Mouse (Mus musculus): ENCODE results near the gene Mrpl54. TPM values are rescaled to one million over a fixed set of nuclear protein-coding genes. Genes with fewer than 3 reads are reported as not detected.

The Mrpl54 gene
- 10 to 100 TPM; 41.9 to 50.6 TPM for total RNA-seq (2021)

DNA sequence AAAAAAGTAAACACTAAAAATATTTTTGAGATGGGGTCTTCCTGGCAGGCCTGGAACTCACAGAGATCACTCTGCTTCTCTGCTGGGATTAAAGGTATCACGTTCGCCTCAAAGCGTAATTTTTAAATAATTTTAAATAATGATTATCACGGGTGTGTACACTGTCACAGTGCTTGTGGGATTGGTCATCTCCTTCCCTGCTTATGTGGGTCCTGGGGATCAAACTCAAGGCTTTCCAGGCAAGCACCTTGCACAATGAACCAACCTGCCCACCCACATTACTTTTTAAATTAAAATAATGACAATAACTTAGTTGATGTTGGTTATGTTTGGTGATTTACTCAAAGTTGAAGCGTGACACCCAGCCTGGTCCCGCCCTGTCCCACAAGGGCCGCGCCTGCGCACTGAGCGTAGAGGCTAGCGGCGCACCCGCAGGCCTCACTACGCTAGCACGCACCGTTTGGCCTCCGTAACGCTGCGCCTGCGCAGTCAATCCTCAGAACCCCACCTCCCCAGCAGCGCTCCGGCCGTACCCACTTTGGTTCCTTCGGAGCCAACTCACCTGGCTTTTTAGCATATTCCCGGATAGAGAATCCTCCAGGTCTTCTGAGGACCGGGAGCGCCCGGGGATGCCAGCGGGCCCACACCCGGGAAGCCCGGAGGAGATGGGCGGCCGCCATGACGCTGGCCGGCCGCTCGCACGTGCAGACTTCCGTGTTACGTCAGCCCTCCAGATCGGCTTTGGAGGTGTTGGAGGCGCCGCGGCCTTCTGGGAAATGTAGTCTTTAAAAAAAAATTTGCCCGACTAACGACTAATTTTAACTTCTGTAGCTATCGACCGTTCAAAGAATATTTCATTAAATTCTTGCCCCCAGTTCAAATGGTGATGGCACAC is at the start of gene Mrpl54, which contains the start of gene Apba3:
Gene Mrpl54 (minus strand): TSS at position 724 of the 895 bp plus-strand sequence.
Gene Apba3 (plus strand): TSS at position 750 of the 895 bp plus-strand sequence.
- intact Hi-C loops (cut with DNase I): no loop called here
- peak; percentile 97 for DNase-seq

- intact Hi-C loops (cut with DNase I): no loop called here
- DNase-seq: no peak
These were observed 48.9 kb upstream of the Mrpl54 start for GRCm38 (mm10) chr10:81315587-81315986.

GRCm38 (mm10) chr10:81314201-81314600 is 47.5 kb upstream of the Mrpl54 start:
- no peak for DNase-seq
- intact Hi-C loops (cut with DNase I): no loop called here

DNA sequence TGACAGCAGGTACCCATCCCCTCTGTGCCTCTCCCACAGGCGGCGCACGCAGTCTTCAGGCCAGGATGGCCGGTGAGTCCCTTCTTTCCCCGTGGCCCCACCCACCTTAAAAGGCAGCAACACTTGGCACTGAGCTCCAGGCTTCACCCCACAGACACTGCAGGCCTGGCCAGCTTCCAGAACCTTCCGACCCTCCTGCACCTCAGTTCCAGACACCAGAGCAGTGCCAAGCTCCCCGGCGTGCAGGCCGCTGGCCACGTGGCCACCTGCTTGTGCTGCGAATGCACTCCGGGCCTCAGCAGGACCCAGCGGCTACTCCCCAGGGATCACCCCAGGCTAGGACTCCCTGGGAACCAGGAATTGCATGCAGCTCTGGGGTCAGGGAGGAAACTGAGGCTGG is 46.8 kb upstream of the Mrpl54 start:
- no peak for DNase-seq
- intact Hi-C loops (cut with DNase I): no loop called here

DNA sequence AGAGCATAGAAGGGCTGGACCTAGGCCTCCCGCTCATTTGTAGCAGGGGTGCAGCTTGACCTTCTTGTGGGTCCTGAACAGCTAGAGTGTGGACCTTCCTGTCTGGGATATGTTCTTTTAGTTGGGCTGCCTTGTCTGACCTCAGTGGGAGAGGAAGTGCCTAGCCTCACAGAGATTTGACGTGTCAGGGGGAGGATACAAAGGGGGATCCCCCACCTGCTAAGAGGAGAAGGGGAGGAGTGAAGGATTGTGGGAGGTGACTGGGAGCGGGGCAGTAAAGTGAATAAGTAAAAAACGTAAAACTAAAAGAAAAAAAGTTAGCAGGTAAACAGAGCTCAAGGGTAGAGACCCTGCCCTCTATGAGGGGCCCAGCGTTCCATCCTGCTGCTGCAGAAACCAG is 42.8 kb upstream of the Mrpl54 start:
- intact Hi-C loops (cut with DNase I): no loop called here
- no peak for DNase-seq

DNA sequence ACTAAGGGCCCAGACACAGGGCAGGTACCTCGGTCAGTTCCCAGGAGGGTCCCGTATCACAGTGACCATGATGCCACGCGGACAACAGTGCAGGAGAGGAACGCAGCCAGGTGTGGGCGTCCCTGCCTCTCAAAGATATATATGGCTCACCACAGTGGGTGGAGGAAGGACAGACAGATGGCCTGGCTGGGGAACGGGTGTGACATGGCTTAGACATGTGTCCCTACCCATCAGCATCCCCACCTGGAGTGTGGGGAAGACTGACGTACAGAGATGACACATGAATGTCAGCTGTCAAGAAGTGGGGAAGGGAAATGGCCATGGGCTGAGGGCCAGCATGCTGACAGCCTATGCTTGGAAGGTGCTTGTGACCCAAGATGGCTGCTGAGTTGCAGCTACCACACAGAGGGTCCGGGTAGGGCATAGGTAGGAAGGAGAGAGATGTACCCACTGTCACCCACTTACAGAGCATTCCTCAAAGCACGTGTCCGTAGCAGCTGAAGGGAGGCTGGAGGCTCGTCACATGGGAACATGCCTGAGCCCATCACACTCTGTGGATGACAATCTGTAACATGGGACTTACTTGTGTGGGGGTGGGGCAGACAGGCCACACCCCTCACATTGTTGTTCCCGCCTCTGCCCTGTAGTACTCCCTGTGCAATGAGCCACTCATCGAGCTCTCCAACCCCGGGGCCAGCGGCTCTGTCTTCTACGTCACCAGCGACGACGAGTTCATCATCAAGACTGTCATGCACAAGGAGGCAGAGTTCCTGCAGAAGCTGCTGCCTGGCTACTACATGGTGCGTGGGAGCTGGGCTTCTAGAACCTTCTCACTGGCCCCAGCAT is 40.3 kb upstream of the Mrpl54 start:
- no peak for DNase-seq
- intact Hi-C loops (cut with DNase I): no loop called here

- no peak for DNase-seq
- intact Hi-C loops (cut with DNase I): no loop called here
These were observed 39.5 kb upstream of the Mrpl54 start for GRCm38 (mm10) chr10:81306173-81306668.

DNA sequence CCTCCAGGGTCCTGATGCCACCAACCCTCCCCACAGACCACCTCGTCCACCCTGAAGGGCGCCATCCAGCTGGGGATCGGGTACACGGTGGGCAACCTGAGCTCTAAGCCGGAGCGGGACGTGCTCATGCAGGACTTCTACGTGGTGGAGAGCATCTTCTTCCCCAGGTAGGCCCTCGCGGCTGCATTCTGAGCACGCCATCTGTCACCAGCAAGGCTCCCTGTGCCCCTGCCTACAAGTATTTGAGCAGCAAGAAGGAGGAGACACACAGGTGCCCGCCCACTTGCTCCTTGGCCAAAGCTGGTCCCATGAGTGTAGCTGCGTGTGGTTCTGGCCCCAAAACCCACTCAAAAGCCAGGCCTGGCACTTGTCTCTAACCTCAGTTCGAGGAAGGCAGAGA is 38.9 kb upstream of the Mrpl54 start:
- DNase-seq: no peak

DNA sequence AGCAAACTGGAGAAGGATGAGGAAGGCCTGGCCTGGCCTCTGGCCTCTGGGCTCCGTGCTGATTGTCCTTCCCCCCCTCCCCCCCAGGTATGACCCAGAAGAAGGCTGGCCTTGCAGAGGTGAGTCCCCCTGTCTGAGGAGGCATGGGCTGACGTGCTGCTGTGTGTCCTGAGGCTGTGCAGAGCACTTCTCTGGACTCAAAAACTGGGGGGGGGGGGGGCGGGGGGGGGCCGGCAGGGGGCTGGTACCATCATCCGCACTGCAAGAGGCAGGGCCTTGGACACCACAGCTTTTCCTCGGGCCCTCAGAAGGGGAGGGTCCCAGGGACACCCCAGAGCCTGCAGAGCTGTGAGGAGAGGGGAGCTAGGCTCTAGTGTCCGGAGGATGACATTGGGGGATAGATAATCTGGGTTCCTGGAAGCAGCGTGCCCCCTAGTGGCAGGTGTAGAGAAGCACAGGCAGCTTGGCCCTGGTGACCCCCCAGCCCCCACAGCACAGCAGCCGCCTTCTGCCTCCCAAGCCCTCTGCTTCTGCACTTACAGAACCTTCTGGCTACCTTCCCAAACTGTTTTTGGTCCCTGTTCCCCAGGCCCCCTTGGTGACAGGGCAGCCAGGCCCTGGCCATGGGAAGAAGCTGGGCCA is 38.0 kb upstream of the Mrpl54 start:
- intact Hi-C loops (cut with DNase I): no loop called here
- peak; percentile 65 for DNase-seq

More for the DNA sequence above, 38.9 kb upstream of the Mrpl54 start:
- intact Hi-C loops (cut with DNase I): no loop called here

GRCm38 (mm10) chr10:81303761-81304160 is 37.0 kb upstream of the Mrpl54 start:
- intact Hi-C loops (cut with DNase I): no loop called here

DNA sequence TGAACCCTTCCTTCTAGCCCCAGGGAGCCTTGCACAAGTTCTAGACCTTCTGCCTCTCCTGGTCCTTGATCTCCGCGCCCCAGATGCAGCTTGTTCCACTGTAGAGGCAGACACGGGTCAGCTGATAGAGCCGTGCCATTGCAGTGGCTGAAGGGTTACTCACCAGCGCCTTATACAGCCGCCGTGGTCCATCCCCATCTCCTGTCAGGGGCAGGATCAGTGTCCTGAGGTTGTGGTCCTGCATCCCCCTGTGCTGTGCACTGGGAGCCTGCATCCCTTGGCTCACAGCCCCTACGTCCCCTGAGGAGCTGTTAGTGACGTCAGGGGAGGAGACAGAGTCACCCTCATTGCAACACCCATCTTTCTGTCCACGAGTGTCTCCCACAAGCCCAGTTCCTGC is 36.5 kb upstream of the Mrpl54 start:
- no peak for DNase-seq
- intact Hi-C loops (cut with DNase I): no loop called here

More at GRCm38 (mm10) chr10:81303761-81304160, 37.0 kb upstream of the Mrpl54 start:
- no peak for DNase-seq

- no peak for DNase-seq
- intact Hi-C loops (cut with DNase I): no loop called here
These were observed 36.1 kb upstream of the Mrpl54 start for GRCm38 (mm10) chr10:81302781-81303218.

- DNase-seq: no peak
- intact Hi-C loops (cut with DNase I): no loop called here
These were observed 35.6 kb upstream of the Mrpl54 start for GRCm38 (mm10) chr10:81302288-81302687.

DNA sequence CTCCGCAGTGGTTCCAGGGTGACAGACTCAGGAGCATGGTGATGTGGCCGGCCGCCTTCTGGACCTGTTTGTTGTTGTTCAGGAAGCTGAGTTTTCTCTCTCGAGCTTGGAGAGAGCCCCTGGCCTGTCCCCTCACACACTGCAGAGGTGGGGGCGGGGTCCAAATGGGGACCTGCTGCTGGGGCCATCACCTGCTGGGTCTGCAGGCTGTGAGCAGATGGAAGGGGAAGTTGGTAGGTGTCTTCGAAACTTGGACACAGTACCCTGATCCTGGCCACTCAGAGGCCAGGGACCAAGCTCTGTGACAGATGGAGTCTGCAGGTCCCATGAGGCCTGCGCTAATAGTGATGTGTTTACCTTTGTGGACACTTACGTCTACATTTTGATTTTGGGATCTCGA is 34.6 kb upstream of the Mrpl54 start:
- DNase-seq: no peak
- intact Hi-C loops (cut with DNase I): no loop called here

GRCm38 (mm10) chr10:81300352-81300907 is 33.7 kb upstream of the Mrpl54 start:
- intact Hi-C loops (cut with DNase I): no loop called here
- no peak for DNase-seq

DNA sequence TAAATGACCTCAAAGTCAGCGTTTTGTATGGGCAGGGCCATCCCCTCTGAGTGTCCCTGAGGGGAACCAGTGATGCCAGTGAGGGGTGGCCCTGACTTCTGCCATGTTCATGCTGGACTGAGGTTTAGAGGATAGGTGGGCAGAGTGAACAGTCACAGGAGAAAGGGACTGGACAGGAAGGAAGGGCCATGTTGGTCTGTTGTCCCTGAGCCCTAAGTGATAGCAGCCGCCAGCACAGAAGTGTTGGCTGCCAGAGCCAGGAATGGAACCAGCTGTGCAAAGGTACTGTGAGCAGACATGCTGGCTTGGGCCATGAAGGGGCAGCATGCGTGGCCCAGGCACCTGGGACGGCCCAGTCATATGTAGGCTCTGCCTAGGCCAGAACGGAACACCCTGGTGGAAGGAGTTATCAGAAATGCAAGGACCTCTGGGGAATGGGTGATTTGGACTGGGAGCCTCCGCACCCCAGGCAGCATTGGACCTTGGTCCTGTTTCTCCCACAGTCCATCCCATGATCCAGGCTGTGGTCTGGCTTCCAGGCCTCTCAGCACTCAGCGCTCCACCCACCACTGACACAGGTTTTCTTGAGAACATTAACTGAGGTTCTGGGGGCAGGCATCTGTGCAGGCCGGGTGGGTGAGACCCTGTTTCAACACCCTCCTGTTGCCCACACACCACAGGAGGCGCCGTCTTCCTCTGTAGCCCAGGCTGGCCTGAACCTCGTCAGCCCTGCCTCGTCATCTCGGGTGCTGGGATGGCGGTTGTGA is 33.0 kb upstream of the Mrpl54 start:
- intact Hi-C loops (cut with DNase I): no loop called here
- DNase-seq: no peak

- DNase-seq: no peak
- intact Hi-C loops (cut with DNase I): no loop called here
These were observed 31.8 kb upstream of the Mrpl54 start for GRCm38 (mm10) chr10:81298369-81299100.

DNA sequence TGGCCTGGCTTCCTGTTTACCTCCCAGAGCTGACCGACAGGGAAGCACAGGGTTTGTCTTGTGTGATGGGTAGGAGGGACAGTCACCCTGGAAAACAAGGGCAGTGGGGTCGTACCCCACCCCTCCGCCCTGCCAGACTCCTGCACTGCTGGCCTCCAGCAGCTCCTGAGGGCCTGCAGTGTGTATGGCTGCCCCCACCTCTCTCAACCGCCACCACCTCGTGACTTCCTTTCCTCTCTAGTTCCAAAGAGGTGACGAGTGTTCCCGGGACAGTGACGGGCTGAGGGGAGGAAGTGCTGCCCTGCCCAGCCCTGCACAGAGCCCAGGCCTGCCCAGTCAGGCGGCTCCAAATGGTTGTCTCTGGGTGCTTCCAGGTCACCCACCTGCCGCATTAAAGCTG is 31.1 kb upstream of the Mrpl54 start:
- intact Hi-C loops (cut with DNase I): no loop called here
- no peak for DNase-seq

GRCm38 (mm10) chr10:81297246-81297645 is 30.5 kb upstream of the Mrpl54 start:
- intact Hi-C loops (cut with DNase I): no loop called here
- no peak for DNase-seq

Data from left cerebral cortex, postnatal 4 days (tissue).